Mouse (Mus musculus): Measurements from ENCODE around the gene Npy5r. TPM values are rescaled to one million over a fixed set of nuclear protein-coding genes. Genes with fewer than 3 reads are reported as not detected.
A peak's percentile ranks its signal among the peaks of the same experiment; 100 is the strongest.

Npy5r gene
- polyA plus RNA-seq, 1 experiment from 2014 or later: not detected

DNA sequence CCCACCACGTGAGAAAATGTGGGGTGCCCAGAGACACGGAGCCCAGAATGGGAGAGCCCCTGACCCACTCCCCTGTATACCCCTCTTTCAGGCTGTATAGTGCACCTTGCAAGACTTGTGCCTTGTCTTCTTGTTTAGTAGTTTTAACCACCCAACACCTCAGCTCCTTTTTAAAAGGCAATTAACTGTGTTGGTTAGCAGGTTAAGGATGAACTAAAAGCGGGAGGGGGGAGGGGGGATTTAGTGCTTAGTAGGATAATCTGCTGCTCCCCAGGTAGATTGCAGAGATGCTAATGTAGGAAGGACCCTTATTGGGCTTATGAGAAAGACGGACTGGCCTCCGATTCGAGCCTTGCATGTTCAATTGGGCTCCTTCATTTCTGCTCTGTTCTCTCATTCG, 10.1 kb upstream of the Npy5r start:
- H3K4me2 ChIP-seq (ENCODE audit: low read depth, low read length): no peak overlapping the region
- H3K4me1 ChIP-seq (ENCODE audit: insufficient read depth): no peaks in the 10 kb centered on the region
- no peak overlapping the region for H3K4me3 ChIP-seq (ENCODE audit: low read depth, low read length)
- no peaks in the 10 kb centered on the region for H3K36me3 ChIP-seq (replicated peaks; ENCODE audit: insufficient read depth, low read length)
- H3K9me3 ChIP-seq (ENCODE audit: low read length): no peaks in the 10 kb centered on the region
- DNase-seq: no peak
- ATAC-seq: no peak
- H3K9ac ChIP-seq (replicated peaks): no peak overlapping the region
- TF ChIP-seq CTCF (IDR thresholded peaks at IDR 0.05; ENCODE audit: low read depth) (no peak), EP300 (IDR thresholded peaks at IDR 0.05; ENCODE audit: low read depth) (no peak)
- peaks cover 19% of the 10 kb centered on the region for H3K27me3 ChIP-seq (ENCODE audit: insufficient read depth, low read length)
- WGBS (ENCODE audit: insufficient replicate concordance): 15% methylated on average over 7 of the region's 7 CpGs
- no peak overlapping the region for H3K27ac ChIP-seq (ENCODE audit: low read depth)

DNA sequence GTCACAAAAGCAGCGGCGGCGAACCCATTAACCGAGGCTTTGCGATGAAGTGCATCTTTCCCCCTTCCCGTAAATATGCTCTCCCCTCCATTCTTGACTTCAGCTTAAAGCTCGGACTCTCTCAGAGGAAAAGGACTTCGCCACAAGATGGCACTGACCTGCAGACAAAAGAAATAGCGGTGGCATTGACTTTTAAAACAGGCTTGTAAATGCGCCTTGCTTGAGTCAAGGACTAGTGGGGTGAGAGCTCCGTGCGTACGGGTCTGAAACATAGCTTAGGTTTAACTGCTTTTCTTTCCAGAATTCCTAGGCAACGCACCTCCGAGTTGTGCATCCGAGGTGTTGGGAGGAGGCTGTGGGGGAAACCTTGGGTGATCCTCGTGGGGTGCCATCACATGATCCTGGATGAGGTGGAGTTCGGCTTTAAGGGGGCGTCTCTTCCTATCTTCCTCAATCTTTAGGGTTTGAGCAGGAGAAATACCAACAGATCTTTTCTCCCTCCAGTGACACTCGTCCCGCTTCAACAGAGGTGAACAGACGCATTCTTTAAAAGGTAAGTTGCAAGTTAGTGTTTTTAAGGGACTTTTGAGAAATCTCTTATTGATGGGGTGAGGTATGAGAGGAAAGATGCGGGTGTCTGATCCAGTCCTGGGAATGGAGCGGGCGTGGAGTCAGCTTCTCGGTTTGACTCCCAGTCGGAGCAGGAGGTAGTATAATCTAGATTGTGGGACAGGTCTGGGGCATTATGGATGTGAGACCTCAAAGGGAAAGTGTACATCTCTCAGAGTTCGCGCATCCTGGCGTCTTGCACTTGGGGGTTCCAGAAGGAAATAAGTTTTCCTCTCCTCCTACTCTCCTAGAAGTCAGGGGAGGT, 9.3 kb upstream of the Npy5r start, which contains the start of gene Npy1r:
Npy1r (plus strand) TSS at position 223 of the 874 bp plus-strand sequence.
- DNase-seq: no peak

DNA sequence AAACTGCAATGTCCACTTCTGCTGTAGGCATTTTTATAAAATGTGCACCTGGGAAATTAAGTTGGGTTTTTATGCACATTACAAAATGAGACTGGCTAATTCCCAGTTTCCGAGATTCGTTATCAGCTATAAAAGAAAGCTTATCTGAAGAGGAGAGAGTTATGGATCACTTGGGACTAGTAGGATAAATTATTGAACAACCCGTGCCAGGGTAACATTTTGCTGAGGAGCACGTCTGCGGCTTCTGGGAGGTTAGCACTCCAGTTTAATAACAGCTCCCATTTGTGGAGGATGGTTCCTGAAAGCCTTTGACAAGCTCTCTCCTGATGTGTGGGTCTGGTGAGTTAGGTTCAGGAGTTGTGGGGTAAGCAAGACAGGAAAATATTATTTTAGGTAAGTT, 2.5 kb upstream of the Npy5r start:
- no peaks in the 10 kb centered on the region for H3K4me1 ChIP-seq (ENCODE audit: insufficient read depth)
- no peak overlapping the region for H3K4me3 ChIP-seq (ENCODE audit: low read depth, low read length)
- H3K27ac ChIP-seq (ENCODE audit: low read depth): no peak overlapping the region
- 62% methylated on average over 5 of the region's 5 CpGs for WGBS (ENCODE audit: insufficient replicate concordance)
- H3K27me3 ChIP-seq (ENCODE audit: insufficient read depth, low read length): 0 out of 2 replicates have a peak, but pooled peaks cover 9% of the 10 kb centered on the region
- TF ChIP-seq EP300 (IDR thresholded peaks at IDR 0.05; ENCODE audit: low read depth) (no peak), CTCF (IDR thresholded peaks at IDR 0.05; ENCODE audit: low read depth) (no peak)
- H3K9me3 ChIP-seq (ENCODE audit: low read length): no peaks in the 10 kb centered on the region
- no peak for DNase-seq
- no peak overlapping the region for H3K9ac ChIP-seq (replicated peaks)
- H3K4me2 ChIP-seq (ENCODE audit: low read depth, low read length): no peak overlapping the region
- no peak for ATAC-seq
- no peaks in the 10 kb centered on the region for H3K36me3 ChIP-seq (replicated peaks; ENCODE audit: insufficient read depth, low read length)

More for the DNA sequence above, 9.3 kb upstream of the Npy5r start, which contains the start of gene Npy1r:
- TF ChIP-seq EP300 (IDR thresholded peaks at IDR 0.05; ENCODE audit: low read depth) (no peak), CTCF (IDR thresholded peaks at IDR 0.05; ENCODE audit: low read depth) (peak; percentile 41)
- ATAC-seq: no peak
- no peaks in the 10 kb centered on the region for H3K4me1 ChIP-seq (ENCODE audit: insufficient read depth)
- H3K27ac ChIP-seq (ENCODE audit: low read depth): no peak within 1 kb of the TSS
- H3K9me3 ChIP-seq (ENCODE audit: low read length): no peaks in the 10 kb centered on the region
- H3K9ac ChIP-seq (replicated peaks): no peak within 1 kb of the TSS
- H3K4me3 ChIP-seq (ENCODE audit: low read depth, low read length): no peak within 1 kb of the TSS
- H3K4me2 ChIP-seq (ENCODE audit: low read depth, low read length): peak within 1 kb of the TSS; percentile 19; the same call in 1 of the 2 replicates
- 3% methylated on average over 30 of the region's 30 CpGs for WGBS (ENCODE audit: insufficient replicate concordance)
- no peaks in the 10 kb centered on the region for H3K36me3 ChIP-seq (replicated peaks; ENCODE audit: insufficient read depth, low read length)
- H3K27me3 ChIP-seq (ENCODE audit: insufficient read depth, low read length): peaks cover 19% of the 10 kb centered on the region

DNA sequence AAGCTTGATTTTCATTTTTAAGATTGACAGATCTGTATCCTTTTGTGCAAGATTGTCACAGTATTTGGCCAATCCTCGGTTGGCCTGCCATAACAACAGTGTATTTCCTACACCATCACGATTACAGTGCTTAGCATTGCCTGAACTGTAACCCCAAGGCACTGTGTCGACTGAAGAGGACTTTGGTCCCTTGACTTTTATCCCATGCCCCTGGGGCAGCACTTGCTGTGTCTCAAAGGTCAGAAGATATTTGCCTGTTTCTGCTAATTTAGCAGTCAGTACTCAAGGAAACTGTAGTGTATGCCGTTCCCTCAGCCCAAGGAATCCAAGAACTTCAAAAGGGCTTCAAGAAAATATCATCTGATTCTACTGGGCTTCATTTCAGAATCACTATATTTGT, 871 bp upstream of the Npy5r start:
- DNase-seq: no peak
- H3K27me3 ChIP-seq (ENCODE audit: insufficient read depth, low read length): 0 out of 2 replicates have a peak, but pooled peaks cover 9% of the 10 kb centered on the region
- H3K27ac ChIP-seq (ENCODE audit: low read depth): no peak overlapping the region
- no peak overlapping the region for H3K4me3 ChIP-seq (ENCODE audit: low read depth, low read length)
- WGBS (ENCODE audit: insufficient replicate concordance): 47% methylated on average over 4 of the region's 4 CpGs
- TF ChIP-seq CTCF (IDR thresholded peaks at IDR 0.05; ENCODE audit: low read depth) (no peak), EP300 (IDR thresholded peaks at IDR 0.05; ENCODE audit: low read depth) (no peak)
- no peak overlapping the region for H3K4me2 ChIP-seq (ENCODE audit: low read depth, low read length)
- H3K9ac ChIP-seq (replicated peaks): no peak overlapping the region
- H3K9me3 ChIP-seq (ENCODE audit: low read length): no peaks in the 10 kb centered on the region
- ATAC-seq: no peak
- H3K4me1 ChIP-seq (ENCODE audit: insufficient read depth): no peaks in the 10 kb centered on the region
- H3K36me3 ChIP-seq (replicated peaks; ENCODE audit: insufficient read depth, low read length): no peaks in the 10 kb centered on the region

DNA sequence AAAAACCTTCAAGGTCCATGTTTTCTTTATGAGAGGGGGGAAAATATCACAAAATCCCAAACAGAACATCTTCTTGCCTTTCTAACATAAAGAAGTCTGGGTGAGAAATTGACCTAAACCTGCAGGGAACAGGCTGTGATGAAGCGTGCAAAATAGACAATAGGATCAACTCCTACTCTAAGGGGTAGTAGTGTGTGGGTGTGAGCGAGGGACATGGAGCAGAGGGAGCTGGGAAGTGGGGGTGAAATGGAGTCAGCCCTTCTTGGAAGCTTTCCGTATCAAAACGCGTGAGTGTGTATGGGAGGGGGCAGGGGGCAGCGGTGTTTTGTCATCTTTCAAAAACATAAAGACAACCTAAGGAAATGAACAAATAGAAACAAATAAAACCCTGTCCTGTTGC, 467 bp upstream of the Npy5r start:
- 0 out of 2 replicates have a peak, but pooled peaks cover 9% of the 10 kb centered on the region for H3K27me3 ChIP-seq (ENCODE audit: insufficient read depth, low read length)
- H3K9me3 ChIP-seq (ENCODE audit: low read length): no peaks in the 10 kb centered on the region
- H3K4me2 ChIP-seq (ENCODE audit: low read depth, low read length): no peak overlapping the region
- 55% methylated on average over 6 of the region's 6 CpGs for WGBS (ENCODE audit: insufficient replicate concordance)
- DNase-seq (no peak), ATAC-seq (no peak)
- no peaks in the 10 kb centered on the region for H3K36me3 ChIP-seq (replicated peaks; ENCODE audit: insufficient read depth, low read length)
- H3K4me3 ChIP-seq (ENCODE audit: low read depth, low read length): no peak overlapping the region
- H3K9ac ChIP-seq (replicated peaks): no peak overlapping the region
- H3K4me1 ChIP-seq (ENCODE audit: insufficient read depth): no peaks in the 10 kb centered on the region
- no peak overlapping the region for H3K27ac ChIP-seq (ENCODE audit: low read depth)
- TF ChIP-seq EP300 (IDR thresholded peaks at IDR 0.05; ENCODE audit: low read depth) (no peak), CTCF (IDR thresholded peaks at IDR 0.05; ENCODE audit: low read depth) (no peak)

GRCm38 (mm10) chr8:66681261-66681660, 6.7 kb downstream of the Npy5r start:
- no peaks in the 10 kb centered on the region for H3K27me3 ChIP-seq (ENCODE audit: insufficient read depth, low read length)
- H3K9me3 ChIP-seq (ENCODE audit: low read length): no peaks in the 10 kb centered on the region
- no peak for TF ChIP-seq CTCF (IDR thresholded peaks at IDR 0.05; ENCODE audit: low read depth)
- TF ChIP-seq EP300 (IDR thresholded peaks at IDR 0.05; ENCODE audit: low read depth): no peak
- ATAC-seq: no peak
- no peak overlapping the region for H3K9ac ChIP-seq (replicated peaks)
- no peaks in the 10 kb centered on the region for H3K4me1 ChIP-seq (ENCODE audit: insufficient read depth)
- no peak overlapping the region for H3K4me3 ChIP-seq (ENCODE audit: low read depth, low read length)
- H3K27ac ChIP-seq (ENCODE audit: low read depth): no peak overlapping the region
- no peak overlapping the region for H3K4me2 ChIP-seq (ENCODE audit: low read depth, low read length)
- 79% methylated on average over 2 of the region's 2 CpGs for WGBS (ENCODE audit: insufficient replicate concordance)
- no peaks in the 10 kb centered on the region for H3K36me3 ChIP-seq (replicated peaks; ENCODE audit: insufficient read depth, low read length)
- DNase-seq: no peak

Measured in liver, postnatal 0 days (tissue).